Mouse (Mus musculus) liver, embryonic 16.5 days (tissue): Measurements from ENCODE around the gene Sepsecs. TPM values are rescaled to one million over a fixed set of nuclear protein-coding genes. Genes with fewer than 3 reads are reported as not detected.

Source experiments
- ATAC-seq: fragments of 200-750 bp; cut with Nextera tagmentation; 2 replicates; pipeline ENCODE4 v1.8.0; 2017; ENCODE audit warnings: low read depth, mild to moderate bottlenecking, moderate number of reproducible peaks, moderate library complexity
- H3K27ac ChIP-seq: fragments of 300-500 bp; sonication (generic); 2 replicates; pipeline ENCODE4 v1.5.1; 2014; ENCODE audit warnings: mild to moderate bottlenecking, low read length
- H3K27me3 ChIP-seq: fragments of 300-500 bp; sonication (generic); 2 replicates; pipeline ENCODE4 v1.6.1; 2014; ENCODE audit warnings: low read depth, low read length, mixed read lengths; ENCODE audit not compliant: control insufficient read depth, insufficient read depth
- H3K36me3 ChIP-seq: fragments of 300-500 bp; sonication (generic); 2 replicates; pipeline ENCODE4 v1.6.1; 2014; ENCODE audit warnings: mild to moderate bottlenecking; ENCODE audit not compliant: control insufficient read depth, insufficient read depth
- H3K4me1 ChIP-seq: fragments of 300-500 bp; sonication (generic); 2 replicates; pipeline ENCODE4 v1.6.1; 2014; ENCODE audit warnings: low read depth, low read length, mixed read lengths; ENCODE audit not compliant: control insufficient read depth
- H3K4me2 ChIP-seq: fragments of 300-500 bp; sonication (generic); 2 replicates; pipeline ENCODE4 v1.6.1; 2014; ENCODE audit warnings: low read depth, low read length, mixed read lengths
- H3K4me3 ChIP-seq: fragments of 300-500 bp; sonication (generic); 2 replicates; pipeline ENCODE4 v1.5.1; 2014; ENCODE audit warnings: low read depth, mild to moderate bottlenecking, low read length
- H3K9ac ChIP-seq: fragments of 300-500 bp; sonication (generic); 2 replicates; pipeline ENCODE4 v1.6.1; 2014; ENCODE audit warnings: low read depth, low read length
- H3K9me3 ChIP-seq: fragments of 300-500 bp; sonication (generic); replicated peaks from 2 replicates; pipeline ENCODE4 v1.6.1; 2016; ENCODE audit warnings: low read length; ENCODE audit not compliant: control insufficient read depth
- WGBS: fragments of 180-500 bp; shearing (Covaris S2); extraction: QIAGEN DNeasy Blood & Tissue Kit; methylation state at CpG from one replicate; pipeline ENCODE4 v1.1.7; 2014; ENCODE audit not compliant: insufficient replicate concordance; 5-methylcytosine and 5-hydroxymethylcytosine counted together
- polyA plus RNA-seq: library from polyadenylated mRNA; unstranded; fragments of >200 nt; fragmentation: Nextera tagmentation; extraction: Ambion mirVana; gene quantifications from 2 replicates; pipeline ENCODE4 v1.2.1, GENCODE M21; 2015

The Sepsecs gene
- polyA plus RNA-seq, 1 experiment from 2014 or later: 9.2 TPM

DNA sequence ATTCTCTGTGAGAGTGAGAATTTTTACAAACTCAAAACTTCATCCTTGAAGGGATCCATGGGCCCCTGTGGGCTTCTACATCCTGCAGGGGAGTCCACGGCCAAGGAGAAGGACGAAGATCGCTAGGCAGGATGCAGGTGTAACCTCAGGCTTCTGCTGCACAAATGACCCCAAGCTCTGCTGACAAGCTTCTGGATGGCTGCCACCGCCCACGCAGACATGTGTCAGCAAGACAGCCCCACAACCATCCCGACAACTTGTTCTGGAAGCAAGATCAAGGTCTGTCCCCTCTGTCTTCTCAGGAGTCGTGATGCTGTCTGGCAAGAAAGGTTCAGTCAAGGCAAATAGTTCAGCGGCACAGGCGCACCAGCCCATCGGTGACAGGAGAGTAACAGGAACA, 59.8 kb downstream of the Sepsecs start:
- Histone ChIP-seq H3K36me3 (no peaks in the 10 kb centered on the region), H3K27me3 (no peaks in the 10 kb centered on the region), H3K4me3 (no peak overlapping the region), H3K4me2 (no peak overlapping the region), H3K27ac (no peak overlapping the region), H3K9ac (no peak overlapping the region), H3K9me3 (no peaks in the 10 kb centered on the region), H3K4me1 (no peaks in the 10 kb centered on the region)
- WGBS: 55% methylated on average over 10 of the region's 10 CpGs
- ATAC-seq: no peak

DNA sequence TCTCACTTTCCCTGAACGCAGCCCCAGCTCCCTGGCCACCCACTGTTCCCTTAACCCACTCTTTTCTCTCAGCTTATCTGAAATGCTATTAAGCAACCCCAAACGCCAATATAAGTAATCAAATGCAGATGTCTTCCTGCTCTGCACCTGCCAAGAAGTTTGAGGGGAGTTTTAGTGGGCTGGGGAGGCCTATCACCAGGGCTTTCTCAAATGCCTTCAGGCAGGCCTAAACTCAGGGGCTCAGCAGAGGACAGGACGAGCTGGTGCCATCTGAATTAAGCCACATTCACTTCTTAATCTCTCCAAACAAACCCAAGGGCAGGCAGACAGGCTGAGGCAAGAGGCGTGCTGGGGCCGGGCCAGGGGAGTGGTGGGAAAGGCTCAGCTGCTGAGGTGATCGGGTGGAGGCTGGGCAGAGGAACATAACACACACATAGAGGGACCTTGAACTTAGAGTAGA, 64.9 kb downstream of the Sepsecs start:
- no peak overlapping the region for H3K27ac ChIP-seq
- H3K4me2 ChIP-seq: no peak overlapping the region
- no peaks in the 10 kb centered on the region for H3K4me1 ChIP-seq
- no peak overlapping the region for H3K4me3 ChIP-seq
- no peaks in the 10 kb centered on the region for H3K27me3 ChIP-seq
- ATAC-seq: no peak
- H3K9me3 ChIP-seq: no peaks in the 10 kb centered on the region
- no peak overlapping the region for H3K9ac ChIP-seq
- no peaks in the 10 kb centered on the region for H3K36me3 ChIP-seq
- 53% methylated on average over 6 of the region's 6 CpGs for WGBS

DNA sequence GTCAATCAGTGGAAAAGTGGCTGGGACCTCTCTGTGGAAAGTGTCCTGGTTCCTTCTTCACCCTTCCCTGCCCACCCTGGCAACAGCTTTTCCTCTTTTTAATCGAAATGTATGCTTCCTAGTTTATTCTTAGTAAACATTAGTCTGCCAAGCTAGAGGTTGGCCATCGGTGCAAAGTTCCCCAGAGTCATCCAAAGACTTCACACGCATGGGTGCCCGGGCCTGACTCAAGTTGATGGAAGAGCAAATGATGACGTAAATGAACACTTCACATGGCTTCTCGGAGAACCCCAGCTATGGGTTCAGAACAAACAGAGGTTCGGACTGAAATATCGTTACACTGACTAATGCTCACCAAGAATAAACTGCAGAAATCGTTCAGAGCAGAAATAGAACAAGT, 78.9 kb downstream of the Sepsecs start:
- H3K4me1 ChIP-seq: no peaks in the 10 kb centered on the region
- no peak overlapping the region for H3K9ac ChIP-seq
- H3K9me3 ChIP-seq: no peaks in the 10 kb centered on the region
- H3K27ac ChIP-seq: no peak overlapping the region
- WGBS: 69% methylated on average over 9 of the region's 9 CpGs
- H3K27me3 ChIP-seq: no peaks in the 10 kb centered on the region
- no peak for ATAC-seq
- H3K4me3 ChIP-seq: no peak overlapping the region
- H3K36me3 ChIP-seq: no peaks in the 10 kb centered on the region
- no peak overlapping the region for H3K4me2 ChIP-seq

Other genes with a start within 250 kb of the Sepsecs start
- 0.70 and 0.86 TPM in 2 replicates for gene Ccdc149, start 198.2 kb downstream of the Sepsecs start, polyA plus RNA-seq
- gene Lgi2, start 103.2 kb downstream of the Sepsecs start, polyA plus RNA-seq: 0.22 and 0.37 TPM in 2 replicates
- 14.4 and 15.8 TPM in 2 replicates for gene Pi4k2b, start 71.9 kb upstream of the Sepsecs start, polyA plus RNA-seq
- 6.0 and 6.7 TPM in 2 replicates for gene Zcchc4, start 105.7 kb upstream of the Sepsecs start, polyA plus RNA-seq
- gene Anapc4, start 164.3 kb upstream of the Sepsecs start, polyA plus RNA-seq: 22.2 and 23.0 TPM in 2 replicates